Mouse (Mus musculus): ENCODE measurements at regions not wholly inside any gene's neighbourhood (a gene's known extent, or its start where the extent isn't known, plus 50 kb on each side); places are given as distances from the start of the nearest gene placed in this dataset.

DNA sequence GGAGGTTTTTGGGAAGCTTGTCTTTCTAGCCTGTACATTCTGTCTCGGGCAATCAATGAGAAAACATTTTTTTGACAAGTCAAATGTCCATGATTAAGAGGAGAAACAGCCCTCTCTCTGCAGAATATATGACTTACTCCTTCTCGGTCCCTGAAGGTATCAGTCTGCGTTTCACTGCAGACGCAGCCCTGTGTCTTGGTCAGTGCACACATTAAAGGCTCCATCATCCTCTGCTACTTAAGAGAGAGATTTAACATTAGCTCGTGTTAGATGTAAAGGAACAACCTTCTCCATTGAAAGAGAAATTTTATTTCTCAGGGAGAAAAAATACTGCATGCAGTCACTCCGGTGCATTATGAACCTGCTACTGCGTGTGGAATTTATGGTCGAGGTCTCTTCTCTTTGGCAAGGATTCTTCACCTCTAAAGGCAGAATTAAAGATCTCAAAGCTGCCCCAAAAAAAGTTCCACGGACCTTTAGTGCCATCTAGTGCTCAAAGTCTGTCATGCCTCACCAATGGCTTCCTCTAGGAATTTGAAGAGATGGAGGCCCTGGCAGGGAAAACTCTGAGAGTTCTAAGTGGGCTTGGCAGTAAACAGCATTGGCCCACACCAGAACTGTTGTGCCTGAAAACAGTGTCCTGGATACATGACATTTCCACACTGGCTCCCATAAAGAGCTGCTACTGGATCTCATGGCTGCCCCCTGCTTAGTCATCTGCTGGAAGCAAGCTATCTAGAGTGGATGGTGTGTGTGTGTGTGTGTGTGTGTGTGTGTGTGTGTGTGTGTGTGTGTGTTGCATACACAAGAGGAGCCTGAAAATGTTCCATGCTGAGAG lies 102.3 kb upstream of the Noct start:
- TF ChIP-seq POLR2A (IDR thresholded peaks at IDR 0.05; ENCODE audit: insufficient read depth, low read length) (no peak), EP300 (IDR thresholded peaks at IDR 0.05; ENCODE audit: insufficient read depth, low read depth, low read length) (no peak), CTCF (IDR thresholded peaks at IDR 0.05; ENCODE audit: low read depth, low read length) (no peak)
- Histone ChIP-seq H3K36me3 (ENCODE audit: control insufficient read depth, insufficient read depth, low read length, poor library complexity, severe bottlenecking) (no peaks in the 10 kb centered on the region), H3K4me1 (ENCODE audit: control insufficient read depth, insufficient read depth, low read length) (peaks cover 2% of the 10 kb centered on the region), H3K4me3 (ENCODE audit: low read depth, low read length) (no peak overlapping the region), H3K27me3 (ENCODE audit: control insufficient read depth, insufficient read depth, low read length, poor library complexity, severe bottlenecking) (no peaks in the 10 kb centered on the region), H3K27ac (ENCODE audit: insufficient read depth, low read length) (no peak overlapping the region), H3K9ac (ENCODE audit: low read depth, poor library complexity, severe bottlenecking) (no peak overlapping the region), H3K9me3 (replicated peaks; ENCODE audit: control insufficient read depth, insufficient read depth, low read length, poor library complexity, severe bottlenecking) (no peaks in the 10 kb centered on the region)

GRCm38 (mm10) chr3:51122541-51122935 lies 101.7 kb upstream of the Noct start:
- Histone ChIP-seq H3K9me3 (replicated peaks; ENCODE audit: control insufficient read depth, insufficient read depth, low read length, poor library complexity, severe bottlenecking) (no peaks in the 10 kb centered on the region), H3K27me3 (ENCODE audit: control insufficient read depth, insufficient read depth, low read length, poor library complexity, severe bottlenecking) (no peaks in the 10 kb centered on the region), H3K36me3 (ENCODE audit: control insufficient read depth, insufficient read depth, low read length, poor library complexity, severe bottlenecking) (no peaks in the 10 kb centered on the region), H3K9ac (ENCODE audit: low read depth, poor library complexity, severe bottlenecking) (no peak overlapping the region), H3K4me1 (ENCODE audit: control insufficient read depth, insufficient read depth, low read length) (peaks cover 2% of the 10 kb centered on the region), H3K27ac (ENCODE audit: insufficient read depth, low read length) (no peak overlapping the region), H3K4me3 (ENCODE audit: low read depth, low read length) (no peak overlapping the region)
- TF ChIP-seq CTCF (IDR thresholded peaks at IDR 0.05; ENCODE audit: low read depth, low read length) (no peak), POLR2A (IDR thresholded peaks at IDR 0.05; ENCODE audit: insufficient read depth, low read length) (no peak), EP300 (IDR thresholded peaks at IDR 0.05; ENCODE audit: insufficient read depth, low read depth, low read length) (no peak)

DNA sequence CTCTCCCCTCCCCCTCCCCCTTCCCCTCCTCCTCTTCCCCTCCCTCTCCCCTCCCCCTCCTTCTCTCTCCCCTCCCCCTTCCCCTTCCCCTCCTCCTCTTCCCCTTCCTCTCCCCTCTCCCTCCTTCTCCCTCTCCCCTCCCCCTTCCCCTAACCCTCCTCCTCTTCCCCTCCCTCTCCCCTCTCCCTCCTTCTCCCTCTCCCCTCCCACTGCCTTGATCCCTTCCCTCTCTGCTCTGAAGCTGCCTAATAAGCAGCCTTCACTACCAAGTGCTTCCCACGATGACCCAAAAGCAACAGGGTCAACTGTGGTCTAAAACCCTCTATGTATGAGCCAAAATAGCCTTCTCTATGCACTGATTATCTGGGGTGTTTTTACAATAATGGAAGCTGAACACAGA lies 96.4 kb upstream of the Noct start:
- H3K27me3 ChIP-seq (ENCODE audit: control insufficient read depth, insufficient read depth, low read length, poor library complexity, severe bottlenecking), result no peaks in the 10 kb centered on the region
- no peak overlapping the region for H3K9ac ChIP-seq (ENCODE audit: low read depth, poor library complexity, severe bottlenecking)
- peak overlapping the region; percentile 97 for H3K27ac ChIP-seq (ENCODE audit: insufficient read depth, low read length)
- TF ChIP-seq POLR2A (IDR thresholded peaks at IDR 0.05; ENCODE audit: insufficient read depth, low read length) (no peak), CTCF (IDR thresholded peaks at IDR 0.05; ENCODE audit: low read depth, low read length) (no peak), EP300 (IDR thresholded peaks at IDR 0.05; ENCODE audit: insufficient read depth, low read depth, low read length) (no peak)
- no peaks in the 10 kb centered on the region for H3K9me3 ChIP-seq (replicated peaks; ENCODE audit: control insufficient read depth, insufficient read depth, low read length, poor library complexity, severe bottlenecking)
- no peak overlapping the region for H3K4me3 ChIP-seq (ENCODE audit: low read depth, low read length)
- H3K4me1 ChIP-seq (ENCODE audit: control insufficient read depth, insufficient read depth, low read length), result peaks cover 2% of the 10 kb centered on the region
- H3K36me3 ChIP-seq (ENCODE audit: control insufficient read depth, insufficient read depth, low read length, poor library complexity, severe bottlenecking), result no peaks in the 10 kb centered on the region

GRCm38 (mm10) chr3:51128491-51129155 lies 95.6 kb upstream of the Noct start:
- Histone ChIP-seq H3K4me3 (ENCODE audit: low read depth, low read length) (no peak overlapping the region), H3K36me3 (ENCODE audit: control insufficient read depth, insufficient read depth, low read length, poor library complexity, severe bottlenecking) (no peaks in the 10 kb centered on the region), H3K9ac (ENCODE audit: low read depth, poor library complexity, severe bottlenecking) (no peak overlapping the region), H3K27ac (ENCODE audit: insufficient read depth, low read length) (peak overlapping the region; percentile 97), H3K4me1 (ENCODE audit: control insufficient read depth, insufficient read depth, low read length) (peaks cover 2% of the 10 kb centered on the region), H3K9me3 (replicated peaks; ENCODE audit: control insufficient read depth, insufficient read depth, low read length, poor library complexity, severe bottlenecking) (no peaks in the 10 kb centered on the region), H3K27me3 (ENCODE audit: control insufficient read depth, insufficient read depth, low read length, poor library complexity, severe bottlenecking) (no peaks in the 10 kb centered on the region)
- TF ChIP-seq CTCF (IDR thresholded peaks at IDR 0.05; ENCODE audit: low read depth, low read length), result no peak
- TF ChIP-seq POLR2A (IDR thresholded peaks at IDR 0.05; ENCODE audit: insufficient read depth, low read length), result no peak
- TF ChIP-seq EP300 (IDR thresholded peaks at IDR 0.05; ENCODE audit: insufficient read depth, low read depth, low read length), result peak; percentile 61; the same call in 1 of the 2 replicates

GRCm38 (mm10) chr3:51130709-51131108 lies 93.5 kb upstream of the Noct start:
- TF ChIP-seq CTCF (IDR thresholded peaks at IDR 0.05; ENCODE audit: low read depth, low read length) (no peak), EP300 (IDR thresholded peaks at IDR 0.05; ENCODE audit: insufficient read depth, low read depth, low read length) (no peak), POLR2A (IDR thresholded peaks at IDR 0.05; ENCODE audit: insufficient read depth, low read length) (no peak)
- H3K4me1 ChIP-seq (ENCODE audit: control insufficient read depth, insufficient read depth, low read length), result peaks cover 2% of the 10 kb centered on the region
- no peak overlapping the region for H3K9ac ChIP-seq (ENCODE audit: low read depth, poor library complexity, severe bottlenecking)
- no peaks in the 10 kb centered on the region for H3K36me3 ChIP-seq (ENCODE audit: control insufficient read depth, insufficient read depth, low read length, poor library complexity, severe bottlenecking)
- H3K27ac ChIP-seq (ENCODE audit: insufficient read depth, low read length), result no peak overlapping the region
- H3K4me3 ChIP-seq (ENCODE audit: low read depth, low read length), result no peak overlapping the region
- H3K9me3 ChIP-seq (replicated peaks; ENCODE audit: control insufficient read depth, insufficient read depth, low read length, poor library complexity, severe bottlenecking), result no peaks in the 10 kb centered on the region
- H3K27me3 ChIP-seq (ENCODE audit: control insufficient read depth, insufficient read depth, low read length, poor library complexity, severe bottlenecking), result no peaks in the 10 kb centered on the region

- Histone ChIP-seq H3K9ac (ENCODE audit: low read depth, poor library complexity, severe bottlenecking) (no peak overlapping the region), H3K27ac (ENCODE audit: insufficient read depth, low read length) (no peak overlapping the region), H3K27me3 (ENCODE audit: control insufficient read depth, insufficient read depth, low read length, poor library complexity, severe bottlenecking) (no peaks in the 10 kb centered on the region), H3K36me3 (ENCODE audit: control insufficient read depth, insufficient read depth, low read length, poor library complexity, severe bottlenecking) (no peaks in the 10 kb centered on the region), H3K9me3 (replicated peaks; ENCODE audit: control insufficient read depth, insufficient read depth, low read length, poor library complexity, severe bottlenecking) (no peaks in the 10 kb centered on the region), H3K4me1 (ENCODE audit: control insufficient read depth, insufficient read depth, low read length) (peaks cover 2% of the 10 kb centered on the region), H3K4me3 (ENCODE audit: low read depth, low read length) (no peak overlapping the region)
- no peak for TF ChIP-seq POLR2A (IDR thresholded peaks at IDR 0.05; ENCODE audit: insufficient read depth, low read length)
- TF ChIP-seq CTCF (IDR thresholded peaks at IDR 0.05; ENCODE audit: low read depth, low read length), result no peak
These were observed 92.9 kb upstream of the Noct start for GRCm38 (mm10) chr3:51131341-51131740.
